Mouse (Mus musculus): ENCODE data around the gene Smco1. TPM values are rescaled to one million over a fixed set of nuclear protein-coding genes. Genes with fewer than 3 reads are reported as not detected.
"Not testable (repeated sequence)": the region's sequence is repeated elsewhere in the genome, so short reads cannot be mapped to it uniquely, and the experiment has no call there.

Gene Smco1
- polyA plus RNA-seq, 1 experiment from 2014 or later = 0.14 TPM

DNA sequence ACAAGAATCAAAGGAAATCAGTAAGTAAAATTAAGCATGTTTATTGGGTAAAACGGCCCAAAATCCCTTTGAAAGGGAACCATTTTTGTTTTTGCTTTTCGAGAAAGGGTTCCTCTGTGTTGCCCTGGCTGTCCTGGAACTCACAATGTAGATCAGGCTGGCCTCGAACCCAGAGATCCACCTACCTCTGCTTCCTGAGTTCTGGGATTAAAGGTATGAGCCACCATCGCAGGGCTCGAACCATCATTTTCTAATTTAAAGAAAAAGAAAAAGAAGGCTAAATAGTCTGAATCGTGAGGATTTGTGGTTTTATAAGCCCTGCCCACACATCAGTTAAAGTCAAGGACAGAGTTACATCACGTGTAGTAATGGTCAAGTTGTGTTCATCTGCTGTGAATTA is 7.1 kb downstream of the Smco1 start:
- WGBS = 55% methylated on average over 7 of the region's 7 CpGs
- Histone ChIP-seq H3K27ac (replicated peaks in 1 of 2; ENCODE audit: control insufficient read depth in 1 of 2, insufficient read depth in 1 of 2, low read depth in 2 of 2, low read length in 2 of 2) (peak overlapping the region; percentile 96; a peak in 3 of 4 replicates), H3K4me1 (ENCODE audit: control insufficient read depth in 2 of 2, insufficient read depth in 2 of 2, low read length in 2 of 2) (peaks cover 0 to 15% of the 10 kb centered on the region in 2 experiments; a peak in 2 of 4 replicates), H3K27me3 (ENCODE audit: control insufficient read depth, insufficient read depth, low read length) (no peaks in the 10 kb centered on the region), H3K4me2 (ENCODE audit: low read length) (peak overlapping the region; percentile 70), H3K9ac (ENCODE audit: low read length) (peak overlapping the region; percentile 89), H3K9me3 (ENCODE audit: control insufficient read depth, low read length) (peaks cover 9% of the 10 kb centered on the region; the same call in 1 of the 2 replicates), H3K36me3 (ENCODE audit: control insufficient read depth, insufficient read depth, low read length) (peaks cover 18% of the 10 kb centered on the region), H3K4me3 (ENCODE audit: control insufficient read depth in 1 of 2, insufficient read depth in 1 of 2, low read depth in 1 of 2, low read length in 2 of 2) (peak overlapping the region; percentile 72 to 100)
- no peak for ATAC-seq (ENCODE audit: insufficient number of reproducible peaks, insufficient read depth, low FRiP score, low read depth)

DNA sequence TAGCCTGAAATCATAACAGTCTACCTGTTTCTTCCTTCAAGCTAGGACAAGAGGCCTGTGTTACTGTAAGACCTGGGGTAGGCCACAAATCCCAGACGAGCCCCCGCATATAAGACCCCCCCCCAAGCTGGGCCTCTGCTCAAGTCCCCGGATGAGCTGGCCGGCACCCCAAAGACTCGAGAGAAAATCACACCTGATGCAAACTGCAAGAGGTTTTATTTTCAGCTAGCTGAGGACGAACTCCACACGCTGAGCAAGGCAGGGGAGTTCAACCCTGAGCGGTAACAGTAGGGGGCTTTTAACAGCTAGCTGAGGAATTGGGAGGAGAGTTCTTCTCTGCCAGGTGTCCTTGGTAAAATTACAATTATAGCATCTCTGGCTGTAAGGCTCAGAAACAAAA is 8.9 kb downstream of the Smco1 start:
- H3K9me3 ChIP-seq (ENCODE audit: control insufficient read depth, low read length) = peaks cover 9% of the 10 kb centered on the region; the same call in 1 of the 2 replicates
- H3K36me3 ChIP-seq (ENCODE audit: control insufficient read depth, insufficient read depth, low read length) = peaks cover 36% of the 10 kb centered on the region
- no peak for ATAC-seq (ENCODE audit: insufficient number of reproducible peaks, insufficient read depth, low FRiP score, low read depth)
- H3K4me3 ChIP-seq (ENCODE audit: control insufficient read depth in 1 of 2, insufficient read depth in 1 of 2, low read depth in 1 of 2, low read length in 2 of 2) = no peak overlapping the region; a peak in 1 of 4 replicates
- no peak overlapping the region for H3K9ac ChIP-seq (ENCODE audit: low read length)
- H3K27ac ChIP-seq (replicated peaks in 1 of 2; ENCODE audit: control insufficient read depth in 1 of 2, insufficient read depth in 1 of 2, low read depth in 2 of 2, low read length in 2 of 2) = no peak overlapping the region
- H3K27me3 ChIP-seq (ENCODE audit: control insufficient read depth, insufficient read depth, low read length) = no peaks in the 10 kb centered on the region
- no peak overlapping the region for H3K4me2 ChIP-seq (ENCODE audit: low read length)
- 95% methylated on average over 8 of the region's 8 CpGs for WGBS
- H3K4me1 ChIP-seq (ENCODE audit: control insufficient read depth in 2 of 2, insufficient read depth in 2 of 2, low read length in 2 of 2) = peaks cover 0 to 15% of the 10 kb centered on the region in 2 experiments; a peak in 2 of 4 replicates

DNA sequence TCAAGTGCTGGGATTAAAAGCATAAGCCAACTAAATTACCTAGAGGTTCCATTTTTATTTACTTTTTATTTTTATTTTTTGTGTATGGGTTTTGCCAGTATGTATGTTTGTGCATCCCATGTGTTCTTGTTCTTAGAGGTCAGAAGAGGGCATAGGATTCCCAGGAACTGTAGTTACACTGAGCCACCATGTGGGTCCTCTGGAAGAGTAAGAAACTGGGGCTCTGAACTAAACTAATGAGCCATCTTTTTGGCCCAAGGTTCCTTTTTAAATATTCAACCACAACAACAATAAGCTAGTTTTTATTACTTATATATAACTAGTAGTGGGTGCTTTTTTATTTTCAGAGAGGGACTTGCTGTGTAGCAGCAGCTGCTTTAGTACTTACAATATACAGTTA is 11.3 kb downstream of the Smco1 start:
- Histone ChIP-seq H3K4me2 (ENCODE audit: low read length) (no peak overlapping the region), H3K4me1 (ENCODE audit: control insufficient read depth in 2 of 2, insufficient read depth in 2 of 2, low read length in 2 of 2) (peaks cover 0 to 11% of the 10 kb centered on the region in 2 experiments; a peak in 2 of 4 replicates), H3K4me3 (ENCODE audit: control insufficient read depth in 1 of 2, insufficient read depth in 1 of 2, low read depth in 1 of 2, low read length in 2 of 2) (no peak overlapping the region), H3K27ac (replicated peaks in 1 of 2; ENCODE audit: control insufficient read depth in 1 of 2, insufficient read depth in 1 of 2, low read depth in 2 of 2, low read length in 2 of 2) (no peak overlapping the region), H3K36me3 (ENCODE audit: control insufficient read depth, insufficient read depth, low read length) (peaks cover 60% of the 10 kb centered on the region), H3K9ac (ENCODE audit: low read length) (no peak overlapping the region), H3K9me3 (ENCODE audit: control insufficient read depth, low read length) (peaks cover 9% of the 10 kb centered on the region; the same call in 1 of the 2 replicates), H3K27me3 (ENCODE audit: control insufficient read depth, insufficient read depth, low read length) (no peaks in the 10 kb centered on the region)
- ATAC-seq (ENCODE audit: insufficient number of reproducible peaks, insufficient read depth, low FRiP score, low read depth) = no peak

DNA sequence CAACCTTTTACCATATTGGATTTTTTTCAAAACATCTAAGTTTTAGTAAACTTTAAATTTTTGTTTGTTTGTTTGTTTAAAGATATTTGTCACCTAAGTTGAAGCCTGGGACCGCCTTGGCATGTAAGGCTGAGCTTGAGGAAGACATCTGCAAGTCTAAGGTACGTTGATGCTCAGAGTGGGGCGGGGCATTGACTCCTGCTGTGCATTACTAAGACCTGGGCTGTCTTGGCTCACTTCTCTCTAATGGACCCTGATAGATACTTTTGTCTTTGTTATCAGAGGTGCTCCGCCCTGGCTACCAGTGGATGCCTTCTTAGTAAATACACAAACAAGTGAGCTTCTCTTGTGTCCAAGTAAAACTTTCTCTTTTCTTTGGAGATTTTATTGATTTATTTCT is 20.6 kb downstream of the Smco1 start:
- Histone ChIP-seq H3K4me3 (ENCODE audit: control insufficient read depth in 1 of 2, insufficient read depth in 1 of 2, low read depth in 1 of 2, low read length in 2 of 2) (no peak overlapping the region), H3K27ac (replicated peaks in 1 of 2; ENCODE audit: control insufficient read depth in 1 of 2, insufficient read depth in 1 of 2, low read depth in 2 of 2, low read length in 2 of 2) (no peak overlapping the region), H3K4me2 (ENCODE audit: low read length) (no peak overlapping the region), H3K9me3 (ENCODE audit: control insufficient read depth, low read length) (0 out of 2 replicates have a peak, but pooled peaks cover 3% of the 10 kb centered on the region), H3K27me3 (ENCODE audit: control insufficient read depth, insufficient read depth, low read length) (no peaks in the 10 kb centered on the region), H3K36me3 (ENCODE audit: control insufficient read depth, insufficient read depth, low read length) (peaks cover 64% of the 10 kb centered on the region), H3K9ac (ENCODE audit: low read length) (no peak overlapping the region), H3K4me1 (ENCODE audit: control insufficient read depth in 2 of 2, insufficient read depth in 2 of 2, low read length in 2 of 2) (no peaks in the 10 kb centered on the region)
- 94% methylated on average over 4 of the region's 4 CpGs for whole genome bisulfite sequencing
- ATAC-seq (ENCODE audit: insufficient number of reproducible peaks, insufficient read depth, low FRiP score, low read depth) = no peak

DNA sequence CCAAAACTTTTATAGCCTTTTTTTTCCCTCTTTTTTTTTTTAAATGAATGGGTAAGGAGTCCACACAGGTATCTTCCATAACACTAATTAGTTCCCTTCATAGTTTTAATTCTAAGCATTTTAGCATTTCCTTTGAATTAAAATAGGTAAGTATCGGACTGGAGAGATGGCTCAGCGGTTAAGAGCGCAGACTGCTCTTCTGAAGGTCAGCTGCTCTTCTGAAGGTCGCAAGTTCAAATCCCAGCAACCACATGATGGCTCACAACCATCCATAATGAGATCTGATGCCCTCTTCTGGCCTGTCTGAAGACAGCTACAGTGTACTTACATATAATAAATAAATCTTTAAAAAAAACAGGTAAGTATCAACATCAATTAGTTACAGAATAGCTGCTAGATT is 28.3 kb downstream of the Smco1 start:
- not testable (repeated sequence) for H3K4me2 ChIP-seq (ENCODE audit: low read length); H3K27ac ChIP-seq (replicated peaks in 1 of 2; ENCODE audit: control insufficient read depth in 1 of 2, insufficient read depth in 1 of 2, low read depth in 2 of 2, low read length in 2 of 2); H3K9me3 ChIP-seq (ENCODE audit: control insufficient read depth, low read length); H3K27me3 ChIP-seq (ENCODE audit: control insufficient read depth, insufficient read depth, low read length); H3K4me3 ChIP-seq (ENCODE audit: control insufficient read depth in 1 of 2, insufficient read depth in 1 of 2, low read depth in 1 of 2, low read length in 2 of 2); ATAC-seq (ENCODE audit: insufficient number of reproducible peaks, insufficient read depth, low FRiP score, low read depth); H3K9ac ChIP-seq (ENCODE audit: low read length); H3K4me1 ChIP-seq (ENCODE audit: control insufficient read depth in 2 of 2, insufficient read depth in 2 of 2, low read length in 2 of 2)
- peaks cover 61% of the 10 kb centered on the region for H3K36me3 ChIP-seq (ENCODE audit: control insufficient read depth, insufficient read depth, low read length)
- 91% methylated on average over 4 of the region's 4 CpGs for WGBS

DNA sequence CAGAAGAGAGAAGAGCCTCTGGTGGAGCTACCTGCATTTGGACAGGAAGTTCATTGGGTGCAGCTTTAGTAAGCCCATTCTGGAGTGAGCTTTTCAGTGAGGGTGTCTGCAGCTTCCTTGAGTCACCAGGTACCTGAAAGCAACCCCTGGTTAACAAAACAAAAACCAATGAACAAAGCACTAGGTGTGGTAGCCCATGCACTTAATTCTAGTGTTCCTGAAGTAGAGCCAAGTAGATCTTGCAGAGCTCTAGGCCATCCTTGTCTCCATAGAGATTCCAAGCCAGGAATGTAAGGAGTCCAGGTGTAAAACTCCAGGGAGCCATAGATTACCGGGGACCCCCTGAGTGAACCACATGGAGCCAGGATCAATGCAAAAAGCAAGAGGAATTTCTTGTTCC is 31.8 kb downstream of the Smco1 start:
- no peak overlapping the region for H3K4me3 ChIP-seq (ENCODE audit: control insufficient read depth in 1 of 2, insufficient read depth in 1 of 2, low read depth in 1 of 2, low read length in 2 of 2)
- 40% methylated on average over 1 of the region's 1 CpGs for WGBS

DNA sequence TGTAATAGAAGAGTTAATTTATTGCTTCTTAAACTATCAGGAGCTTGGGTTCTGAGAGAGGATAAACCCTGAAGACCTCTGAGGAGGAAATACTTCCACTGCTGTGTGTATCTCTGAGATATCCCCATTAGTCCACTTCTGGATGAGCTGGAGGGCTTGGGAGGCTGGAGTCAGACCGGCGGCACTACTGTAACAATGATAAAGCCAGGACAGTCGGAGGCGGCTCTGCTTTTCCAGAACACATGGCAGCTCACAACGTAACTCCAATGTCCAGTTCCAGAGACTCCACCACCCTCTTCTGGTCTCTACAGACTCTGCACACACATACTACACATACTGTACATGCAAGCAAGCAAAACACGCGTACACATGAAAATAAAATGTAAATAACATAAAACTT is 32.6 kb downstream of the Smco1 start:
- Histone ChIP-seq H3K4me3 (ENCODE audit: control insufficient read depth in 1 of 2, insufficient read depth in 1 of 2, low read depth in 1 of 2, low read length in 2 of 2) (no peak overlapping the region), H3K9ac (ENCODE audit: low read length) (no peak overlapping the region), H3K4me1 (ENCODE audit: control insufficient read depth in 2 of 2, insufficient read depth in 2 of 2, low read length in 2 of 2) (no peaks in the 10 kb centered on the region), H3K4me2 (ENCODE audit: low read length) (no peak overlapping the region), H3K27me3 (ENCODE audit: control insufficient read depth, insufficient read depth, low read length) (no peaks in the 10 kb centered on the region), H3K36me3 (ENCODE audit: control insufficient read depth, insufficient read depth, low read length) (peaks cover 27% of the 10 kb centered on the region), H3K27ac (replicated peaks in 1 of 2; ENCODE audit: control insufficient read depth in 1 of 2, insufficient read depth in 1 of 2, low read depth in 2 of 2, low read length in 2 of 2) (no peak overlapping the region), H3K9me3 (ENCODE audit: control insufficient read depth, low read length) (no peaks in the 10 kb centered on the region)
- no peak for ATAC-seq (ENCODE audit: insufficient number of reproducible peaks, insufficient read depth, low FRiP score, low read depth)
- 88% methylated on average over 7 of the region's 7 CpGs for WGBS

More for the DNA sequence above, 31.8 kb downstream of the Smco1 start:
- Histone ChIP-seq H3K27me3 (ENCODE audit: control insufficient read depth, insufficient read depth, low read length) (no peaks in the 10 kb centered on the region), H3K27ac (replicated peaks in 1 of 2; ENCODE audit: control insufficient read depth in 1 of 2, insufficient read depth in 1 of 2, low read depth in 2 of 2, low read length in 2 of 2) (no peak overlapping the region), H3K9ac (ENCODE audit: low read length) (no peak overlapping the region), H3K4me1 (ENCODE audit: control insufficient read depth in 2 of 2, insufficient read depth in 2 of 2, low read length in 2 of 2) (no peaks in the 10 kb centered on the region), H3K36me3 (ENCODE audit: control insufficient read depth, insufficient read depth, low read length) (peaks cover 35% of the 10 kb centered on the region), H3K4me2 (ENCODE audit: low read length) (no peak overlapping the region), H3K9me3 (ENCODE audit: control insufficient read depth, low read length) (no peaks in the 10 kb centered on the region)
- ATAC-seq (ENCODE audit: insufficient number of reproducible peaks, insufficient read depth, low FRiP score, low read depth) = no peak

DNA sequence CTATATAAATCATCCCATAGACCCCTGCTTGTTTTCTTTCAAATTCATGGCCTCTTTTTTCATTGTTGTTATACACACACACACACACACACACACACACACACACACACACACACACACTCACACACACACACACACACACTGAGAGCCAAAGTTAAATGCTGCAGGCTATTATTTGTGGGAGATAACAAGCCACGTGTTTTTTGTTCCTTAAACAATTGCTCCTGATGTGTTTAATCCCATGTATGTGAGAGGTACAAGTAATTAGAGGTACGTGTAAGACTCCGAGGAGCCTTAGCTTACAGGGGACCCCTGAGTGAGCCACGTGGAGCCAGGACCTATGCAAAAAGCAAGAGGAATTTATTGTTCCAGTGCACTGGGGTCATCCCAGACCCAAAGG is 40.7 kb downstream of the Smco1 start:
- Histone ChIP-seq H3K4me3 (ENCODE audit: control insufficient read depth in 1 of 2, insufficient read depth in 1 of 2, low read depth in 1 of 2, low read length in 2 of 2) (no peak overlapping the region), H3K4me2 (ENCODE audit: low read length) (no peak overlapping the region), H3K9ac (ENCODE audit: low read length) (no peak overlapping the region), H3K9me3 (ENCODE audit: control insufficient read depth, low read length) (no peaks in the 10 kb centered on the region), H3K27ac (replicated peaks in 1 of 2; ENCODE audit: control insufficient read depth in 1 of 2, insufficient read depth in 1 of 2, low read depth in 2 of 2, low read length in 2 of 2) (no peak overlapping the region), H3K4me1 (ENCODE audit: control insufficient read depth in 2 of 2, insufficient read depth in 2 of 2, low read length in 2 of 2) (peaks cover 2 to 3% of the 10 kb centered on the region in 2 experiments; a peak in 2 of 4 replicates), H3K27me3 (ENCODE audit: control insufficient read depth, insufficient read depth, low read length) (no peaks in the 10 kb centered on the region), H3K36me3 (ENCODE audit: control insufficient read depth, insufficient read depth, low read length) (no peaks in the 10 kb centered on the region)
- 89% methylated on average over 4 of the region's 4 CpGs for whole genome bisulfite sequencing
- no peak for ATAC-seq (ENCODE audit: insufficient number of reproducible peaks, insufficient read depth, low FRiP score, low read depth)
